Mouse (Mus musculus) cortical plate, adult 2 months (tissue): ENCODE data around the gene Irgc1.

Experiments used
- CTCF ChIP-seq: fragments of 200-500 bp; IDR thresholded peaks from 2 replicates; pipeline ENCODE4 v1.5.1; 2011; ENCODE audit warnings: mild to moderate bottlenecking, control low read depth, low read length; ENCODE audit not compliant: insufficient read depth; ENCODE audit errors: extremely low read depth
- POLR2A ChIP-seq: fragments of 200-500 bp; IDR thresholded peaks from 2 replicates; pipeline ENCODE4 v1.6.1; 2011; ENCODE audit warnings: mild to moderate bottlenecking, low read length, control low read depth; ENCODE audit not compliant: insufficient read depth; ENCODE audit errors: extremely low read depth

DNA sequence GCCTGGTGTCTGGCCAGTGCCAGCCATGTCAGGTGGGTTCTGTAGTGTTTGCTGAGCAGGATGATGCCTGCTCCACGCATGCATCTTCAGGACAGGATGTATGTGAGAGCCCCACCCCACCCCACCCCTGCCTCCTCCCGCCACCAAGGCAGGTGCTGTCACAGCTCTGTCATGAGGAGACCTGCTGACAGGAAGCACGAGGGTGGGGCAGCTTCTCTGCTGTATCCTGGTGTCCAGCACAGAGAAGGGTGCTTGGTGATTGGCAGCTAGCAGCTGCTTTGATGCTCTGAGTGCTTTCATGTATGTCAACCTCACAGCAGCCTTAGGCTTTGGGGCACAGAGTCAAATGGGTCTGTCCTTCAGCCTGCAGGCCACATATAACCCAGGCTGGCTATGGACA, 38.5 kb downstream of the Irgc1 start:
- TF ChIP-seq CTCF (no peak), POLR2A (no peak)
